Mouse (Mus musculus) brain, embryonic 14.5 days (tissue): Measurements from ENCODE around the gene Casr. TPM values are rescaled to one million over a fixed set of nuclear protein-coding genes. Genes with fewer than 3 reads are reported as not detected.
A peak's percentile ranks its signal among the peaks of the same experiment; 100 is the strongest.

ENCODE experiments used
- DNase-seq: peaks from one replicate; pipeline ENCODE4 v3.0.0-alpha.2; 2011; ENCODE audit warnings: low read depth
- CTCF ChIP-seq: fragments of 200-500 bp; IDR thresholded peaks from 2 replicates; pipeline ENCODE4 v1.5.1; 2012; ENCODE audit warnings: inconsistent platforms, mild to moderate bottlenecking, moderate library complexity, borderline replicate concordance; ENCODE audit not compliant: insufficient read depth, insufficient read length; ENCODE audit errors: extremely low read depth
- POLR2A ChIP-seq: fragments of 200-500 bp; IDR thresholded peaks from 2 replicates; pipeline ENCODE4 v1.6.1; 2012; ENCODE audit warnings: mild to moderate bottlenecking, inconsistent platforms, borderline replicate concordance; ENCODE audit not compliant: poor library complexity, insufficient read depth, insufficient read length, severe bottlenecking; ENCODE audit errors: extremely low read depth
- polyA plus RNA-seq: library from polyadenylated mRNA; depleted of rRNA; stranded (reverse); fragments of >200 nt; gene quantifications from 2 replicates; pipeline ENCODE4 v1.2.3, GENCODE M21; 2012

The Casr gene
- polyA plus RNA-seq, 1 experiment, result 0.04 TPM

DNA sequence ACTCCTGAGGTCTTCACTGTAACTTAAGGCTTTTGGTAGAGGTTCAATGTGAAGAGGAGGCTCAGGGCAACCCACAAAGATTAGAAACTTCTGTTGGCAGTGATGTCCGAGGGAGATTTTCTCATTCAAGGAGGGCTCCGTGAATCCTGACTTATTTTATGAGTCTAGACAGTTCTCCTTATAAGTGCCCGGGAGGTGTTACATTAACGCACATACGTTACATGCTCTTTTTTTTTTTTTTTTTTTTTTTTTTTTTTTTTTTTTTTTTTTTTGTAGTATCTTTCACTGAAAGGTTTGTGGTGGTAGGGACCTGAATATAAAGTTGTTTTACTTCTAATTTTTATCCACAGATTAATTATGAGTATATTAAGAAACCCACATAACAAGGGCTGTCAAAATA is 54.6 kb downstream of the Casr start:
- TF ChIP-seq POLR2A (no peak), CTCF (no peak)

DNA sequence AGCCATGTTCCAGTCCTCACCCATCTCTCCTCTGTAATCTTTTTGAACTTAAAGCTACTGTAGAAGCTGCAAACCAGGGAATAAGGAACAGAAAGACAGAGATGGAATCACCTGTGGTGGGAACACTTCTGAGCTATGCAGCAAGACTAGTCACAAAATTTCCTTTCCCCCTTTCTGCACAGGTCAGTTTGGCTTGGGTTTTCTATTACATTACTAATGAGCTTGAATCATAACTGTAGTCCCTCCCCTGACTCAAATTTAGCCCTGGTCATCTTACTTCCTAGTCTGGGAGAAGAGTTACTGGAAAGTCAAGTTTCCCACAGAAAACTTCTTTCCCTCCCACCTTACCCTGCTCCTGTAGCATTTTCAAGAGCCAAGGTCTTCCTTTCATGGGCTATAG is 55.1 kb downstream of the Casr start:
- DNase-seq, result no peak

More for the DNA sequence above, 54.6 kb downstream of the Casr start:
- DNase-seq, result no peak

DNA sequence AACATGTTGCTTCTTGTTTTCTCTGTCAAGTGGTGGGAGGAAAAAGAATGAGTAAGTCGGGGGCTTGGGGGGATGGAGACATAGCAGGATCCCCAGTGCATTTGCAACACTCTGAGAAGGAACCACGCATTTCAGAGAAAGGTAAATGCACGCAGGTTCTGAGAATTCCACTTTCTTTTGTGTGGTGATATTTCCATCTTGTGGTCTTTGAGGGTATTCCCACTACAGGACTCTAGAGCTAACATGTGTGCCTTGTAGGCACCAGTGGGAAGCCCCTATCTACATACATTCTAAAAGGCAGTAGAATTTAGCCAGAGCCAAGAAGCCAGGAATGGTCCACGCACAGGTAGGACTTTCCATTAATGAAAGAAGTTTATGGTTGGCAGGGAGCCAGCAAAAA is 56.0 kb downstream of the Casr start:
- TF ChIP-seq POLR2A (no peak), CTCF (peak; percentile 3; the same call in 1 of the 2 replicates)
- DNase-seq, result peak; percentile 24

More for the DNA sequence above, 55.1 kb downstream of the Casr start:
- TF ChIP-seq CTCF (no peak), POLR2A (no peak)

DNA sequence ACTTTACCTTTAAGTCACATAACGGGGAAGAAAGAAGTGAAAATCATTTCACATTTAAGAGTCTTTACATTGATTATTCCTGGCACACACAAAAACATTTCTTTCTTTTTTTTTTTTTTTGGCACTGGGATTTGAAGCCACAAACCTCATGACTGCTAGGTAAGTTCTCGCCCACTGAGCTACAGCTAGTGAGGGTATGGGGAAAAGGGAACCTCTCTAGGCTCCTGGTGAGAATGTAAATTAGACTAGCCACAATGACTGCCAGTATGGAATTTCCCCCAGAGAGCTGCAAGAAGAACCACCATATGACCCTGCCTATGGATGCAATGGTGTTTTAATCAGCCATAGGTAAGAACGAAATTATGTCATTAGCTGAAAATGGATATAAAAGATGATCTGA is 56.8 kb downstream of the Casr start:
- no peak for DNase-seq
- TF ChIP-seq CTCF, result no peak
- no peak for TF ChIP-seq POLR2A

DNA sequence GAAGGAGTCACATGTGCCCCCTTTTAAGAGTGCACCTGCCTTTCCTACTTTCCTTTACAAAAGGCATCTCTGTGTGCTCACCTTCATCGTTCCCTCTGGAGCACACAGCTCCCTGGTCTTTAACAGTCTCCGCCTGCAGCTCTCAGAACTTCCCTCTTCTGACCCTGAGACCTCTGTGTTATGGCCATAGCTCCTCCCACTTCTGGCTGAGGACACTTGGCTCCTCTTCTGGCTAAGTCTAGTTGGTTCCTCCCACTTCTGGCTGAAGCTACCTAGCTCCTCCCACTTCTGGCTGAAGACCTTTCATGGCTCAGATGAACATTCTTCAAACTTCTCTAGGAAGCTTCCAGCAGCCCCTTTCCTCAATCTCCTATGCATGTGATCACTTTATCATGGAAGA is 59.7 kb downstream of the Casr start:
- DNase-seq, result no peak
- TF ChIP-seq CTCF (no peak), POLR2A (no peak)

DNA sequence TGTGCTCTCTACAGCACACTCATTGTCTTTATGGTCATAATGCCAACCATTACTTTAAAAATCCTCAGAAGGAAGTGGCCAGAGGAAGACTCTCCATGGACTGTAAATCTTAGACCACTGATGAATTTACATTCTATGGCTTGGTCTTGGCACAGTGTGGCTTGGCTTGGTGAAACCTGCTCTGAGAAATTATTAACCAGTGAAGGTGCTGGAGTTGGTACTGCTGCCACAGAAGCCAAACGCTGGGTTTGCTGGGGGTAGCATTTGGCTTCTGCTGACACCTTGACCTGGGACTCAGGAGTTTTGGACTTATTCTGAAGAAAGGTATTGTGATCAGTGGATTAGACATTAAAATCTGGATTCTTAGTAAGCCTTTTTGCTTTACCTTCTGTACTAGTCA is 69.5 kb downstream of the Casr start:
- TF ChIP-seq CTCF (no peak), POLR2A (no peak)
- no peak for DNase-seq

DNA sequence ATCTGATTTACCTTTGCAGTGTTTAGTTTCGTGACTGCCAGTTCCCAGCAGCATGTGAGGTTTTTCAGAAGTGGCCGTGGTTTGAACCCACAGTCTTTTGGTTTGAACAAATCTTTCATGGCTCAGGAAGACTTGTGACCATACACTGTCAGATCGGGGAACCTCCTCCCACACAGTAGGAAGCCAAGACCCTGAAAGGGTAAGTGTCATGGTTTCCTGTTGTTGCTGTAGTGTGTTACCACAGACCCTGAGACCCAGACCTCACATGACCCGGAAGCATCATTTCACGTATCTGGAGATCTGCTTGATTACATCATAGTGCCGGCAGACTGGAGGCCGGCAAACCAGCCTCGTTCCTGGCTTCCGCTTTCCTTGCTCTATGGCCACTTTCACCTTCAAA is 85.1 kb downstream of the Casr start:
- no peak for DNase-seq
- TF ChIP-seq CTCF, result no peak
- no peak for TF ChIP-seq POLR2A

DNA sequence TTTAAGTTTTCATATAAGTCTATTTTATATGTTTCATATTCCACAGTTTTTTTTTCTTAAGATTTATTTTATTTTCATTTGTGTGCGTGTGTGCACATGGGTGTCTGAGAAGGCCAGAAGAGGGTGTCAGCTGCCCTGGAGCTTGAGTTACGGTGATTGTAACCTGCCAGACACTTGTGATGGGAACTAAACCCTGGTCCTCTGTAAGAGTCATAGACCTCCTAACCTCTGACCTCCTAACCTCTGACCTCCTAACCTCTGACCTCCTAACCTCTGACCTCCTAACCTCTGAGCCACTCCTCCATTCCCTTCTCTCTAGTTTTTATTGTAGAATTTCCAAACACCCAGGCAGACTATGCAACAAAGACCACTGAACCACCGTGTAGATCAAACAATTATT is 86.4 kb downstream of the Casr start:
- no peak for TF ChIP-seq POLR2A
- TF ChIP-seq CTCF, result no peak
- no peak for DNase-seq

DNA sequence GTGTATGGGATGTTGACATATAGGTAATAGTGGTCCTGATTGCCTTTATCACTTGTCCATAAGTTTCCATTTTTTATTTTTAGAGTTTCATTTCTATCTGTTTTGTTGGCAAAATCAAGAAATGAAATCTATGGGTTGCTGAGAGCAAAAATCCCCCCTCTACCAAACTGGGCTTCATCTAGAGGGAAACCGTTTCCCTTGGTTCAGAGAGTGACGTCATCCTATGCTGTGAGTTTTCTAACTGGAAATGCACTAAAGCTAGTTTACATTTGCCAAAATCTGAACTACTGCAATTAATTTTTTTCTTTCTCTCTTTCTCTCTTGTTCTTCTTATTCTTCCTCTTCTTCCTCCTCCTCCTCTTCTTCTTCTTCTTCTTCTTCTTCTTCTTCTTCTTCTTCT is 87.1 kb downstream of the Casr start:
- no peak for DNase-seq
- TF ChIP-seq POLR2A, result no peak
- no peak for TF ChIP-seq CTCF

DNA sequence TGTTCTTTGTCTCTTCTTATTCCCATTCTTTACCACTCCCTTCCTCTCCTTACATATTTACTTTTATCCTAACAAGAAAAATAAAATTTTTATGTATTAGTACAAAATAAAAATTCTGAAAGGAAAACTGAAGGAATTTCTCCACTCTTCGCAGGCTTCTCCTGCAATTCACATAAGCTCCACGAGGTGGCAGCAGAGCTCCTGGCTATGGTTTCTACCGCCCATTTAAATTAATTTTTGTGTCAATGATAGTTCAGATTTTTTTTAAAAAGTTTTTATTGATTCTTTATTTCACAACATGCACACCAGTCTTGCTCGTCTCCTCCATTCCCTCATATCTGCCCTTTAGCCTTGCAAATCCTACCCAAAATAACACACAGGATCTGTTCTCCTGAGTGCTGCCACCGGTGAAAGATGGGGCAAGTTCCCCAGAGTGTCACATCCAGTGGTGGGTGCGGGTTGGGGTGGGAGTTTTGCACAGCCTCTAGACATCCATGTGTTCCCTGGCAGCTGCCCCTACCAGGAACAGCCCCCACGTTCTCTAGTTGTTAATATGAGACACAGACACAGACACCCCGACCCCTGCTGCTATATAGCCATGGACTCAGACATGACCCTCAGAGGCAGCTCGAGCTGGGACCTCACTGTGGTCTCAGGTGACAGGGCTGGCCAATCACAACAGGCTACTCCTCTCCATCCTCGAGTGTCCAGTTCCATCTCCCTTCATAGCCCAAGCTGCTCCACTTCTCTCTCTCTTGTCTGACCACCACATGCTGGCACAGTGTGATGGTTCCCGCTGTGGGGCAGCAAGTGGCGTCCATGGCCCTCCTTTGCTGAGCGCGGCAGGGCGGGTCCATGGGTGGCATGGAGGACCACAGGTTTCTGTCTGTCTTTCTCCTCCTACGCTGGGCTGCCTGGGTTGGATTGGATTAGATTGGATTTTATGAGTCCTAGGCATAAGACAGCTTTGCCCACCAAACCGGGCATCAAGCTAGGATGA is 88.4 kb downstream of the Casr start:
- TF ChIP-seq CTCF, result peak; percentile 77; the same call in 1 of the 2 replicates
- no peak for TF ChIP-seq POLR2A
- DNase-seq, result peak; percentile 30

DNA sequence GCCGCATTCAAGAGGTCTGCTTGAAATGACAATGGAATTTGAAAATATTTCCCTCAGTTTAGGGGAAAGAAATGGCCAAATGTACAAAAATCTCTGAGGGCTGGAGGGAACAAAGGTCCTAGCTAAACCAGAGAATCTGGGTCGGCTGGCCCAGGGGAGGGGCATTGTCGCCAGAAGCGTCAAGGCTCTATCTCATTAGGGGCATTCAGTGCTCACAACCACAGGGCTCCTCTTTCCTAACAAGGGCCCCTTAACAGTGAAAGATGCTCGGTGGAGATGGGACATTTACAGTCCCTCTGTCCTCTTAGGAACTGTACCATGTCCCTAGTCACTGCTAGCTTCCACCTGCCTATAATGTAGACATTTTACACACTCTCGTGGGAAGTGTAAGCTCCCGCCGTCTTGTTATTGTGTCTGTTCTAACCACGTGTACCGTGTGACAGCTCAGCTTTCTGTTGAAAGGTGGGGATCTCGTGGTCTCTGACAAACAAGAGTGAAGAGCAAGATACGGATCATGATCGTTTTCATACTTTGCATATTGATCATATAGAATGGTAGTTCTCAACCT is 90.8 kb downstream of the Casr start:
- DNase-seq, result no peak
- TF ChIP-seq POLR2A, result no peak
- no peak for TF ChIP-seq CTCF

DNA sequence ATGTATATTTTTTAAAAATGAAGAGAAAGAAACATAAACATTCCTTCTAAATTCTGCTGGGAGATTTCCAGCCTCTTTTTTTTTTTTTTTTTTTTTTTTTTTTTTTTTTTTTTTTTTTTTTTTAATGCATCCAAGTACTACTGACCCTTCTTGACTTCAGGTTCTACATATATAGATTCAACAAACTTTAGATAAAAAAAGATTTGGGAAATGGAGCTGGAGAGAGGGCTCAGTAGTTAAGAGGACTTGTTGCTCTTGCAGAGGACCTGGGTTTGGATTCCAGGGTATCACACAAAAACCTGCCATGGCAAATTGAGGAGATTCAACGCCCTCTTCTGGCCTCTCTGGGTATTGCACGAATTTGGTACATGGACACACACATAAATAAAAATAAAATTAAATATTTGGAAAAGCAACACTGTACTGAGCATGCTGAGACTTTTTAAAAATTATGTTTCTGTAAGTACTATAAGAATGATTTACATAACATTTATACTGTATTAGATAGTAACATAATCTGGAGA is 91.9 kb downstream of the Casr start:
- no peak for DNase-seq
- no peak for TF ChIP-seq POLR2A
- TF ChIP-seq CTCF, result peak; percentile 42; the same call in 1 of the 2 replicates

DNA sequence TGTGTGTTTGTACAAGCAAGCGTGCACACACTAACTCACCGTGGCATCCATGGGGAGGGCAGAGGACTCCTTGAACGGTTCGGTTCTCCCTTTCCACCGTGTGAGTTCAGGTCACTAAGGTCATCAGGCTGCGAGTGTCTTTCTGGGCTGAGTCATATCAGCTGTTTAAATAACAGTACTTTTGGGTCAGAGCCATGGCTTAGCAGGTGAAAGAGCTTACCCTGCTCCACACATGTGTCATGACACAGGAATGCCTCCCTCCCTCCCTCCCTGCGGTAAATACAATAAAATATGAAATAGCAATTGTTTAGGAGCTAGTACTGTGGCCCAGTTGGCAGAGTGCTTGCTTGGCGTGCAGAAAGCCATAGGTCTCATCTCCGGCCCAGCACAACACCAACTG is 92.6 kb downstream of the Casr start:
- TF ChIP-seq POLR2A (no peak), CTCF (no peak)
- DNase-seq, result no peak
